ENCODE assay signal across 20 mouse cellular contexts in the genomic region with DNA sequence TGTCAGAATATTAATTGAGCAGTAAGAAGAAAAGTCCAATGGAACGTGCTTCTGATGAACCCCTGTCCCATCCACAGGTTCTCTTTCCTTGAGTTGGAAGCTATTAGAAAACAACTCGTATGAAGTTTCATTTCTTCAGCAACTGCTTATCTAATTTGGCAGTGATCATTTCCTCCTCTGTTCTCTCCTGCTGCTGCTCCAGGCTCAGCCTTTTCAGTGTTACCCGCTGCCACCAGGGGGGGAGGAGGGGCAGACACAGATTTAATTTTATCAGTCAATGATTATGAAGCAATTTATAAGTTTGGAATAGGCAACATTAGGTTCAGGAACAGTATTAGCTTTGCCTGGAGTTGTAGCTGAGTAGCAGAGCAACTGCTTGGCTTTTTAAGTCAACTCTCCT.
DNase-seq lines count a peak whose midpoint lies in the region; ATAC-seq and TF ChIP-seq lines count a peak whose summit lies in the region.
"Had no signal": no experiment of that assay in that cellular context is flagged by ENCODE, and none has a peak within 500 bp of the region (broad histone marks: within the 10 kb centered on the region; RNA-seq: fewer than 3 reads in every experiment).

No protein-coding gene starts in this region.

- no peak for DNase-seq in heart, postnatal 0 days (ENCODE audit: low spot score)
- no peak for DNase-seq in heart, postnatal 36 days
- no peak for DNase-seq in liver, postnatal 0 days
- no peak for DNase-seq in kidney, postnatal 14 days
- DNase-seq: adrenal gland, adult 2 months; adrenal gland, postnatal 25 days; cerebellum, adult 18-20 months; cerebellum, adult 9-11 months; cerebellum, postnatal 36 days; gastrocnemius, adult 2 months; gastrocnemius, postnatal 25 days; heart, postnatal 4 days had no signal

- 52% methylated on average over 3 of the region's 3 CpGs for WGBS in heart, postnatal 0 days
- WGBS in liver, postnatal 0 days (ENCODE audit: insufficient replicate concordance): 55% methylated on average over 3 of the region's 3 CpGs
- 52% methylated on average over 3 of the region's 3 CpGs for WGBS in liver, embryonic 12.5 days (ENCODE audit: insufficient replicate concordance)

- H3K9me3 ChIP-seq in heart, postnatal 0 days (replicated peaks; ENCODE audit: control insufficient read depth, low read length): no peaks in the 10 kb centered on the region
- no peaks in the 10 kb centered on the region for H3K9me3 ChIP-seq in liver, postnatal 0 days (ENCODE audit: low read length)
- H3K9me3 ChIP-seq in liver, embryonic 12.5 days (replicated peaks): no peaks in the 10 kb centered on the region
- H3K9me3 ChIP-seq: embryonic facial prominence, embryonic 10.5 days; hindbrain, embryonic 13.5 days; intestine, embryonic 15.5 days had no signal

- intact Hi-C loops in heart, postnatal 36 days (cut with DNase I): no loop called here

- H3K36me3 ChIP-seq in heart, postnatal 0 days (replicated peaks; ENCODE audit: control insufficient read depth, insufficient read depth, low read length): no peaks in the 10 kb centered on the region
- H3K36me3 ChIP-seq in liver, postnatal 0 days (replicated peaks; ENCODE audit: insufficient read depth, low read length): peaks cover 3% of the 10 kb centered on the region
- peaks cover 28% of the 10 kb centered on the region for H3K36me3 ChIP-seq in liver, embryonic 12.5 days
- H3K36me3 ChIP-seq: hindbrain, embryonic 13.5 days; intestine, embryonic 15.5 days had no signal

- ATAC-seq in heart, postnatal 0 days (ENCODE audit: insufficient read depth, low read depth): no peak
- no peak for ATAC-seq in liver, postnatal 0 days
- ATAC-seq in liver, embryonic 12.5 days: no peak
- peak; percentile 54 for ATAC-seq in common myeloid progenitor, adult 5-6 weeks (replicated peaks; ENCODE audit: low read depth, poor library complexity, severe bottlenecking)
- ATAC-seq in megakaryocyte-erythroid progenitor cell, adult 5-6 weeks (replicated peaks; ENCODE audit: low FRiP score, low TSS enrichment, poor library complexity, severe bottlenecking): peak; percentile 60; the same call in 1 of the 2 replicates
- ATAC-seq: forebrain, embryonic 14.5 days; intestine, embryonic 15.5 days had no signal

- no peak overlapping the region for H3K4me2 ChIP-seq in heart, postnatal 0 days (ENCODE audit: low read depth, low read length)
- no peak overlapping the region for H3K4me2 ChIP-seq in liver, postnatal 0 days (ENCODE audit: low read depth, low read length)
- no peak overlapping the region for H3K4me2 ChIP-seq in liver, embryonic 12.5 days
- H3K4me2 ChIP-seq: heart, embryonic 11.5 days; hindbrain, embryonic 13.5 days; intestine, embryonic 15.5 days had no signal

- H3K4me1 ChIP-seq in heart, postnatal 0 days (ENCODE audit: control insufficient read depth, insufficient read depth): peaks cover 12% of the 10 kb centered on the region; the same call in 1 of the 2 replicates
- H3K4me1 ChIP-seq in liver, postnatal 0 days (ENCODE audit: insufficient read depth): peaks cover 2% of the 10 kb centered on the region; the same call in 1 of the 2 replicates
- peaks cover 4% of the 10 kb centered on the region; the same call in 1 of the 2 replicates for H3K4me1 ChIP-seq in liver, embryonic 12.5 days
- H3K4me1 ChIP-seq: intestine, embryonic 15.5 days had no signal

- H3K27ac ChIP-seq in heart, postnatal 0 days (ENCODE audit: low read depth): no peak overlapping the region
- no peak overlapping the region; the same call in 1 of the 2 replicates for H3K27ac ChIP-seq in liver, postnatal 0 days (ENCODE audit: low read depth)
- no peak overlapping the region for H3K27ac ChIP-seq in liver, embryonic 12.5 days
- H3K27ac ChIP-seq: embryonic facial prominence, embryonic 10.5 days; gastrocnemius, adult 2 months; hindbrain, embryonic 13.5 days; intestine, embryonic 15.5 days had no signal

- no peak for TF ChIP-seq EP300 in heart, postnatal 0 days (IDR thresholded peaks at IDR 0.05; ENCODE audit: low read depth)
- no peak for TF ChIP-seq EP300 in liver, postnatal 0 days (IDR thresholded peaks at IDR 0.05; ENCODE audit: low read depth)

- no peaks in the 10 kb centered on the region for H3K27me3 ChIP-seq in heart, postnatal 0 days (ENCODE audit: control insufficient read depth, insufficient read depth, low read length)
- H3K27me3 ChIP-seq in liver, postnatal 0 days (ENCODE audit: insufficient read depth, low read length): no peaks in the 10 kb centered on the region
- no peaks in the 10 kb centered on the region for H3K27me3 ChIP-seq in liver, embryonic 12.5 days (replicated peaks)
- H3K27me3 ChIP-seq: hindbrain, embryonic 13.5 days; intestine, embryonic 15.5 days had no signal

- H3K9ac ChIP-seq in heart, postnatal 0 days (replicated peaks; ENCODE audit: low read depth, low read length): no peak overlapping the region
- H3K9ac ChIP-seq in liver, postnatal 0 days (replicated peaks): no peak overlapping the region
- no peak overlapping the region for H3K9ac ChIP-seq in liver, embryonic 12.5 days
- H3K9ac ChIP-seq: hindbrain, embryonic 13.5 days; intestine, embryonic 15.5 days had no signal

- 0 out of 2 replicates have a peak, but pooled peaks have one; percentile 18 for TF ChIP-seq CTCF in heart, postnatal 0 days (IDR thresholded peaks at IDR 0.05; ENCODE audit: low read depth)
- TF ChIP-seq CTCF in liver, postnatal 0 days (IDR thresholded peaks at IDR 0.05; ENCODE audit: low read depth): peak; percentile 37

- H3K4me3 ChIP-seq in heart, postnatal 0 days (ENCODE audit: low read depth, low read length): no peak overlapping the region
- no peak overlapping the region for H3K4me3 ChIP-seq in liver, postnatal 0 days (ENCODE audit: low read depth, low read length)
- no peak overlapping the region for H3K4me3 ChIP-seq in liver, embryonic 12.5 days
- H3K4me3 ChIP-seq: embryonic facial prominence, embryonic 10.5 days; gastrocnemius, adult 2 months; hindbrain, embryonic 13.5 days; intestine, embryonic 15.5 days had no signal

Comparison
In these comparisons a context has a peak if more than half of its experiments do, and no peak if none do; other contexts are left out.
1. ATAC-seq: peak in common myeloid progenitor, adult 5-6 weeks (single experiment) and megakaryocyte-erythroid progenitor cell, adult 5-6 weeks (single experiment); none in heart, postnatal 0 days (single experiment), liver, postnatal 0 days (single experiment) and liver, embryonic 12.5 days (single experiment).